Mouse (Mus musculus) cerebellum, postnatal 14 days (tissue): ENCODE data around the gene Abtb2.
"Not testable (repeated sequence)": the region's sequence is repeated elsewhere in the genome, so short reads cannot be mapped to it uniquely, and the experiment has no call there.

Experiments
- DNase-seq, 2 experiments: peaks; one replicate each; pipeline ENCODE4 v3.0.0; 2021; ENCODE audit warnings: mixed read lengths in 2 of 2

The Abtb2 gene

DNA sequence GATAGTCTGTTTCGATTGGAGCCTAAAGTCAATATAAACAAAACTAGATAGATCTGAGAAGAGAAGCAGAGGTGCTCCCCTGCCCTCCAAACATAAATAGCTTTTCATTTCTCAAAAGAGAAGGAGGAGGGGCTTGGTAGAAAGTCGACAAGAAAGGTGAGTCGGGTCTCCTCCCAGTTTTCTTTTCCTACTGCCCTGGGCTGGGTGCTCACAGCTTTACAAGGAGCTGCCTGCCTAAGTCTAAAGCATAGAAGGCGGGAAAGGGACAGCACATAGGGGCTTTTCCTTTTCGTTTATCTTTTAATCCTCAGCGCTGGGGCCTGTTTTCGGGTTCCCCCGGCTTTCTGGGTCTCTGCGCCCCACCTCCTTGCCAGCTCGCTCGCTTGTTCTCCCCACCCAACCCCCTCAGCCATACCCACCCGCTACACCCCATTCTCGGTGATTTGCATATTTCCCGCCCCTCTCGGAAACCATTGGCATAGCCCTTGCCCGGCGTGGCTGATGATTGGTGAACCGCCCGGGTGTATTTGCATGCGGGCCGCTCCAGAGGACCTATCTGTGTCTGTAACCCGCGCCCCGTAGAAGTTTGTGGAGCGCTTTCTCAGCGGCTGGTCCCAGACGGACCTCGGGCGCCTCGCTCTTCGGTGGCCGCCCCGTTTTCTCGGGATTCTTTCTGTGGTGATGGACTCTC lies at the start of gene Abtb2:
TSS of gene Abtb2 (plus strand) at position 579 of the 691 bp plus-strand sequence.
- DNase-seq = peak; percentile 90 to 93

DNA sequence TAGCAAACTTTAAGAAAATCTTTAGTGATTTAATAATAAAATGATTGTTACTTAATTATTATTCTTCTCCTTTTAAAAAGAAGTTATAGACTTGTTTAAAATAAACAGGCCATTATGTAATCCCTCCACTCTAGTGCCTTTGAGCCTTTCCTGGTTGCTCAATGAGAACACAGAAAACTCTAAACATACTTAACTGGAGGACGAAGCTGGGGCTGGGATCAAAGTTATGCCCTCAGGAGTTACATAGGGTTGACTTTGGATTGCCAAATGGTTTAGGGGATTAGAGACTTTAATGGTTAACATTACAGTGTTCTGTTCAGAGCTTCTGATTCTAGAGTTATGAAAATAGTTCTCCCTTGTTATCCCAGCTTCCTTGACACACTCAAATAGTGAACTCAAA lies 49.6 kb upstream of the Abtb2 start:
- DNase-seq = no peak

DNA sequence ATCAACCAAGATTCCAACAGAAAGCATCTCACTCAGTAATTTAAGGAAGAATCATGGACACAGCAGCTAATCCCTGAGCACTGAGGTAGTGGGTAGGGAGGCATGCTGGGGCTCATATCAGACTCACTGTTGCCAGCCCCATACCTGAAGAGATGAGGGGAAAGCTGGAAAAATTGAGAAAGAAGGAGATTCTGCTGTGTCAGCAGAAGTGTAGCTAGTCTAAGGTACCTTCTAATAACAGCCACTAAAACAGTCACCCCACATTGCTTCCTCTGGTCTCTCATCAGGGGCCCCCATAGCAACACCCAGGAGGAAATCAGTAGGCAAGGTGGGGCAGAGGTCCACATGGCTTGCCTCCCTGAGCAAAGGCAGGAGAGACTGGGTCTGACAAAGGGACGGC lies 40.5 kb upstream of the Abtb2 start:
- no peak for DNase-seq

DNA sequence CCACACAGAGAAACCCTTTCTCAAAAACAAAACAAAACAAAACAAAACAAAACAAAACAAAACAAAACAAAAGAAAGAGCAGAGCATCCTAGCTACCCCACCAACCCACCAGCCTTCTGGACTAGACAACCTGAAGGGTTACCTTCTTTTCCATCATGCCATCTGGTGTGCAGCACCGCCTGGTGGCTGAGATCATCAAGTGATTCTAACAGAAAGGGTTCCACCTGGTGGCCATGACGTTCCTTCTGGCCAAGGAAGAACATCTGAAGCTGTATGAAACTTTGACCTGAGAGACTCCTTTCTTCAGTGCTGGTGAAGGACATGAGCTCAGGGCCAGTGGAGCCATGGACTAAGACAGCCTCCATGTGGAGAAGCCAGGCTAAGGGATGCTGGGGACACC lies 19.0 kb upstream of the Abtb2 start:
- peak; percentile 82 to 89 for DNase-seq

DNA sequence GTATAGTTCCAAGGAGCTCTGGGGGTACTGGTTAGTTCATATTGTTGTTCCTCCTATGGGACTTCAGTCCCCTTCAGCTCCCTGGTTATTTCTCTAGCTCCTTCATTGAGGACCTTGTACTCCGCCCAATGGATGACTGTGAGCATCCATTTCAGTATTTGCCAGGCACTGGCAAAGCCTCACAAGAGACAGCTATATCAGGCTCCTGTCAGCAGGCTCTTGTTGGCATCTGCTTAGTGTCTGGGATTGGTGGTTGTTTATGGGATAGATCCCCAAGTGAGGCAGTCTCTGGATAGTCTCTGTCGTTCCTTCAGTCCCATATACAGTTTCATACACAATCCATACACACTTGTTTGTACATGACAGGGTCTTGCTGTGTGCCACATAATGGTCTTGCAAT lies 15.8 kb upstream of the Abtb2 start:
- not testable (repeated sequence) for DNase-seq

DNA sequence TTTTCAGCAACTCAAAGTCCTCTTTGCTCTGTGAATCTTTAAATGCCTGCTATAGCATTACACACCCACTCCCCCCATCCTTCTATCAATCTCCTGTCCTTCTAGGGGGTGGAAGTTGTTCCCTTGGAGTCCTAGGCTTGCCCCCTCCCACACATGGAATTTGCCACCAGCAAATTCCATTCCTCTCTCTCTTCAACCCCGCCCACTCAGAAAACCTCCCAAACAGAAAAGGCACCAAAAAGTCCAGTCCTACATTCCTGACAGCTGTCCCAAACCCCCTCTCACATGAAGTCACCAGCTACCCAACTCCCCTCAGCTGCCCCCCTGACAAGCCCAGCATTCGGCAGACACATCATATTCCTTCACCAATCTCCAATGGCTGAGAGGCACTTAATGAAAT lies 12.1 kb upstream of the Abtb2 start:
- no peak for DNase-seq

DNA sequence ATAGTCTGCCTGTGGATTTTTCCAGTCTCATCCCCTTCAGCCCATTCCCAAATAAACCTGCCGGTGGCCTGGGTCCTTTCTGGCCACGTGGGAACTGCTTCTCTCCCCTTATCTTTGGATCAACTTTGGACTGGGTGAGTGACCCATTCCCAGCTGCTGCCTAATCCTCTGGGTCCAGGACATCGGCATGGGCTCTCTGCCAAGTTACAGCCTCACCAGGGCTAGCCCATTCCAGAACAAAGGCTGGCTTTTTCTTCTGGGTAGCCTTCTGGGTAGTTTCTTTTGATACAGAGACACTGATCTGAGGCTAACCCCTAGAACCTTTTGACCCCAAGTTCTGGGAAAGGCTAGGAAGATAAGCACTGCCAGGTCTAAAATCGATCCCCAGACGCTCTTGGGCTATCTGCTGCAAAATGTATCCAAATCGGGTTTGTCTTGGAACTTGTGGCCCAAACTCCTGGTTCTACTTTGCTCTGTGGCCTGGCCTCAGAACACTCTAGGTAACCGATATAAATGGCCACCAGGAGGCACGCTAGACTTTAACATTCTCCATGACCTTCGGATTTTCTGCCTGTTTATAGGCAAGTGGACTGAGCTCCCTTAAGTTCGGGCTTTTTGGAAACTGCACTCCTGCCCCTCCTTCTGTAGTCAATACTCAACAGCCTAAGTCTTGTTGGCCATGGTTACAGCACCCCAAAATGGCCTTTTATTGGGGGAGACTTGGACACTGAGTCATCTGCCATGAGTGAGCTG lies 9.8 kb upstream of the Abtb2 start:
- DNase-seq = peak; percentile 41 to 49

DNA sequence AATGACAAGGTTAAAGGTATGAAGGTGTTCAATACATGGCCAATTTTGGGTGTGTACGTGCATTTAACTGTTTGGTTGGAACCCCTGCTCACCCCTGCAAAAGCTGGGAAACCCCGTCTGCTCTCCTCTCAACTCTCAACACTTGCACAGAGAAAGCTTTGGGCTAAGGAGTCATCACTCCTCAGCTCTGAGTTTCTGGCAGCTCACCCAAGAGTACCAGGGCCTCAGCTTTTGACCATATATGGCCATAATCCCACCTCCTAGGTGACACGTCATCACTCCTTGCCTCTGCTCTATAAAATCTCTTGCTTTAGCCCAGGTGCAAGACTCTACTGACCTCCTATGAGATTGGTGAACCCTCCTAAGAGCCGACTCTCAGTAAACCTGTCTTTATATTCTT lies 5.2 kb upstream of the Abtb2 start:
- no peak for DNase-seq

DNA sequence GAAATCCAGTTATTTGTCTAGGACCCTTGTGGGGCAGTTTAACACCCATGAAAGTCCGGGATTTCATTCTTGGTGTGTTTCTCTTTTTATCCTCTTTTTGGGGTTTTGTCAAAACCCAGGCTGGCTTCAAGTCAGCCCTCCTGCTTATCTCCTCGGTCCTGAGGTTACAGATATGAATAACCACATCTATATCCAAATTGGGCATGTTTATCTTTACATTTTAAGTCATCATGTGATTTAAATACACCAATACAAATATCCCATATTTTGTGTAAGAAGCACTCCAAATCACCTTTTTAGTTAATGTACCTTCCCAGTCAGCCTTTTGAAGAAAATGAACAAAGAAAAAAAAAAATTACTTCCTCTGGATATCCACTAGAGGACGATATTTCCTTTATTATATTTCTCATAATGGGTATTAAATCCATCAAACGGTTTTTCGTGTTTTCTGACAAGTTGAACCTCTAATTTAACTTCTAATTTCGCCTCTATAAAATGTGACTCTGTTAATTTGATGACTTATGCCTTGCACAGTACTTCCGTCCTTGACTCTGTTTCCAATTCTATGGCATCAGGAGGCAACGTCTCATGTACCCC lies 1.6 kb upstream of the Abtb2 start:
- no peak for DNase-seq

DNA sequence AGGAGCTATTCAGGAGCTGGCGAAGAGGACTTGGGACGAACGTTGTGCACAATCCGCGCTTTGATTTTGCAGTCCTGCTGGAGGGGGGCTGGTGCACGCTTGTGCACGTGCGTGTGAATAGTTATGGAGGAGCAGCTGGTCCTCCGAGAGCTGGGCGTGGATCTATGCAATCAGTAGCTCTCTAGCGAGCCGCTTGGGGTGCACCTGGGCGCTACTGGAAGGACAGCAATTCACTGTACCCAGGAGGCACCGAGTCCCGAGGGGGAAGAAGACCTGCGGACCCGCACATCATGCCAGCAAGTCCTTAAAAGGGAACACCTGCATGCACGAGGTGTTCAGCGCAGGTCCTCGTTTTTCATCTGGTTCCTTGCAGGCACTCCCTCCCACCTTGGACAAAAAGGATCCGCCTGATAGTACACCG lies 929 bp upstream of the Abtb2 start:
- DNase-seq = peak; percentile 55 to 58

DNA sequence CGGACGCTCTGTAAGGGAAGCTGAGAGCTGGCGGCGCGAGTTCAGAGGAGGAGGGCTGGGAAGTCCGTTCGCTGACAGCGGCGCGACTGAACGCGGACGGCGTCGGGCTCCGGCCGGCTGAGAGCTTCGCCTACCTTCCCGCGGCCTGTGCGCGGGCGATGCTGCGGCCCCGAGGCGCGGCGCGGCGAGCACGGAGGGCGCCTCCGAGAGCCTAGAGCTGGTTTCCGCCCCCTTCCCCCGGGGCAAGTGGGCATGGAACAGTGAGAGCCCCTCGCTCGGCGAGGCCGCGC lies 258 bp downstream of the Abtb2 start:
- no peak for DNase-seq

DNA sequence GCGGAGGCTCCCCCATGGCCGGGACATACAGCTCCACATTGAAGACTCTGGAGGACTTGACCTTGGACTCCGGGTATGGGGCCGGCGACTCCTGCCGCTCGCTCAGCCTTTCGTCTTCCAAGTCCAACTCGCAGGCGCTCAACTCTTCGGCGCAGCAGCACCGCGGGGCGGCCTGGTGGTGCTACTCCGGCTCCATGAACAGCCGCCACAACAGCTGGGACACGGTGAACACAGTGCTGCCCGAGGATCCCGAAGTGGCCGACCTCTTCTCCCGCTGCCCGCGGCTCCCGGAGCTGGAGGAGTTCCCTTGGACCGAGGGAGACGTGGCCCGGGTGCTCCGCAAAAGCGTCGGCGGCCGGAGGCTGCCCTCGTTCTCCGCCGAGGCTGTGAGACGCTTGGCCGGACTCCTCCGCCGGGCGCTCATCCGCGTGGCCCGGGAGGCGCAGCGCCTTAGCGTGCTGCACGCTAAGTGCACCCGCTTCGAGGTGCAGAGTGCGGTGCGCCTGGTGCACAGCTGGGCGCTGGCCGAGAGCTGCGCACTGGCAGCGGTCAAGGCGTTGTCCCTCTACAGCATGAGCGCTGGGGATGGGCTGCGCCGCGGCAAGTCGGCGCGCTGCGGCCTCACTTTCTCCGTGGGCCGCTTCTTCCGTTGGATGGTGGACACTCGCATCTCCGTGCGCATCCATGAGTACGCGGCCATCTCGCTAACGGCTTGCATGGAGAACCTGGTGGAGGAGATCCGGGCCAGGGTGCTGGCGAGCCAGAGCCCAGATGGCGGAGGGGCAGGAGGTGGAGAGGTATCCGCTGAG lies 807 bp downstream of the Abtb2 start:
- DNase-seq = peak; percentile 59 to 66

DNA sequence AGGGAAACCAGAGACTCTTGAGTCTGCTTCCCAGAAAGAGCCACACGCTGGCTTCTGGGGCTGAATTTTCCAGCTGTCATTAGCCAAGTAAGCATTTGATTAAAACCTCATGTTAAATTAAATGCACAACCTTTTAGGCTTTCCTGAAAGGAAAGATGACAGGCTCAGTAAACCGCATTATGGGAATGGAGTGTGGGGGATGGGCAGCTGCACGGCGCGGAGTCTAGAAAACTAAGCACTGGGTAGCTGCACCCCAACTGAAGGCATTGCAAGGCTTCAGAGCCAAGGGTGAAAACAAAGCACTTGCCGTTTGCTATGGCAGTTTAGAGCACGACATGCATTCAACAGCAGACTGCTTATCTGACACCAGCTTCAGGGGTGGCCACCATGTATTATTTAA lies 2.1 kb downstream of the Abtb2 start:
- peak; percentile 54 to 61 for DNase-seq

DNA sequence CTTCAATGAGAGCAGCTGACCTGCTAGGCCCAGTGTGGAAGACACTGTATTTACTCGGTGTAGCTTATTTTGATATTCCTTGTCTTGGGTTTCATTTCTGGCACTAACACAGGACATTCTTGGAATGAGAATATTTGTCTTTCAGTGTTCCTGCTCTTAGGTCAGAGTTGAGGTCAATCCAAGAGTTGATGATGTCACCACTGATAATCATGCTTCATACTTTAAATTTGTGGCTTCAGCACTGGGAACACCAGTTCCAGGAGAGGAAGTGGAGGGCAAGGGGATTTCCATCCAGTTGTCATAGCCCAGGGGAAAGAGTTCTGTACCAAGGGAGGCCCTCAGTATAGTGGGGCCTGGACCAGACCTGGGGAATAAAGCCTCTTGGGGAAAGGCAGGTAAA lies 3.6 kb downstream of the Abtb2 start:
- DNase-seq = no peak

DNA sequence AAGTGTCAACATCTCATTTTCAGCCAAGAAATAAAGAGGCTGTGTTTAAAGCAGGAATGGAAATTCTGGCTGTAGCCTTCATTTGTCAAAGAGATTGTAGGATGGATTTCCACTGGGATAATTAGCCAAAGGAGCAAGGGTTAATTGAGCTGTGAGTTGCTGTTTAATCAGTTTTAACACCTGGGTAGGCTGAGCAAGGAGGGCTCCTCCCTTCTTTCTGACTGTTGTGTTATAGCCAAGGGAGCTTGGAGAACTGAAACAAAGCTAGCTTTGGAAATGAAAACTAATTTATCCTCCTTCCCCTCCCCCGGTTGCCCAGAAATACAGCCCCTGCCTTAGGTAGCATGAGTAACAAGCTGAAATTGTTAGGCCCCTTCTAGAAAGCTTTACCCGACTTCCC lies 6.2 kb downstream of the Abtb2 start:
- no peak for DNase-seq

DNA sequence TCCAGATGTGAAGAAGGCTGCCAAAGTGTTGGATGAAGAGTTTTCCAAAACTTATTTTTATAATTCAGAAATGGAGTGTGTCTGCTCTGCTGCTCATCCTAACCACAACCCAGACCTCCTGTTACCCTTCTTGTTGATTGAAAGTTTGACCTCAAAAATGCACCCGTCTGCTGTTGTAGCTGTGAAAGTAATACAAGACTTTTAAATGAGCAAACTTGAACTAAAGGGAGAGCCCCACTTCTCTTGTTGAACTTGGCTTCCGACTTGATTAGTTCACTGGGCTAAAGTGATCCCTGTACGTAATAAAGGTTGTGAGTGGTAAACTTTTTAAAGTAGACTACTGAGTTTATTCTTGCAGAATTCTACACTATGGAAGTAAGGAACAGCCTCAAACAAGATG lies 10.3 kb downstream of the Abtb2 start:
- DNase-seq = no peak

DNA sequence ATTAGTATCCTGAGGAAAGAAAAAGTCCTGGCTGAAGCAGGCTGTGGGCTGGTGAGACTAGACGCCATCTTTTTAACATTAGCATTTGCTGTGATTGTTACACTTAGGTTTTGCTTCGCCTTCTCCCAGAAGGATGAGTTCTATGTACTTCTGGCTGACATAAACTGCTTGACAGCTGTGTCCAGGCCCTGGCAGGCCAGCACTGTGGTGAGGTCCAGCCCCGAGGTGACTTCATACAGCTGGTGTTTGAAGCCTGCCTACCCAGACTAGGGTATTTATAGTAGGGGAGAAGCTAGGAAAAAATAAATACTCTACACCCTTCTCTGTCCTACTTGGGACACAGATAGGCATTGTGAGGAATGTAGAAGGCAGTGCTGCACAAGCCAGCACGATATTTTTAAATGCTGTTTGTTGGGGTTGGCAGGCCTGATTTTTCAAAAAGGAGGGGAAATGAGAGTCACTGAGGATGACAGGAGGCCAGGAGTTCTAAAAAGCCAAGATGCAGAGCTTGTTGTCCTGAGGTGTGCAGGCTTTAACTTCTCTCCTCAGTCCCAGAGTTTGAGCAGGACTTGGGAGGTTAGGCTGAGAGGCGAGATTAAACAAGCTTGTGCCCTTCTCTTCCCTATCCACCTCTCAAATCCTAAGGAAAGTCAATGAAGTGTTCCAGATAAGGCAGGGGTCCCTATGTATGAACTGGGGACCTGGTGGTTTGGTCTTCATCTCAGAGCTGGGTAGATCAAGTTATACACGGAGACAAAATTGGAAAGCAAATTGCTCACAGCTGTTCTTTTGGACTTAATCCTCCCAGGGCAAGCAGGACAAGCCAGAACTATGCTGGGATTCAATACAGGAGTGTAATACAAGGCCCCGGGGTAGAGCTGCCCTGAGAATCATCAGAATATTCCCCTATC lies 11.9 kb downstream of the Abtb2 start:
- no peak for DNase-seq

DNA sequence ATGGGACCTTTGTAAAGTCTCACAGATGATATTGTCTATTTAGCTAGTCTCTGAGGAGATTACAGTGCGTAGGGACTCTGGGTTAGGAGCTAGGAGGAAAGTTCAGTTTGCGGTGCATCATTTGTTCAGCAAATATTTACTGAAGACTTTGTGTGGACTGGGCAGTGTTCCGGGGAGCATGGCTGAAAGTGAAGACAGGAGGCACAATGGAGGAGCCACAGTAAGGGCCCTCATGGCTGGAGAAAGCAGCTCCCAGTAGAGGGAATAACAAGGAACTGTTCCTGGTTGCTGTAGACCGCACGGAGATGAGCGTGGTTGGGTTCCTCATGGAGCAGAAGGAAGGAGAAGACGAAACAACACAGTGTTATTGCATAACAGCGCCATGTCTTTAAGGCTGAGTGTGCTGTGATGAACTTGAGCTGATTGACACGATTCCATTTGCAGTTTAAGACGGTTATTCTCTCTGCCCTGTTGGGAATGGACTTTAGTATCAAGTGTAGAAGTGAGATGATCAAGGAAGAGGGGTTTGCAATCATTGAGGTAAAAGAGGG lies 12.6 kb downstream of the Abtb2 start:
- DNase-seq = no peak

DNA sequence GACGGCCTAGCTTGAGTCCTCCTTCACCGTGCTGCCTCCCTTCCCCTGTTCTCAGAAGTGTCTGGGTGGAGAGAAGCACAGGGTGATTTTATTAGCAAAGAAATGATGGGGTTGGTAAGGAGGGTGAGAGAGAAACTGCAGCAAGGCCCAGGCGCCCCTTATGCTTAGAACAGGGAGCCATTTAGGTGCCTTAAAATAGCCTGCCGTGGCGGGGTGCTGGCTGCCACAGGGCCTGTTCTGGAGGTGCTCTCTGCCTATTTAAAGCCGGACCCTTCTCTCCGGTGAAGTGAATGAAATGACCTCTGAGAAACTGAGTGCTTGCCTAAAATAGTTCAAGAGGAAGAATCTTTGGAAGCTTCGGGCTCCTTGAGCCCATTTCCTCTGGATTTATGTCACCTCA lies 14.6 kb downstream of the Abtb2 start:
- no peak for DNase-seq

DNA sequence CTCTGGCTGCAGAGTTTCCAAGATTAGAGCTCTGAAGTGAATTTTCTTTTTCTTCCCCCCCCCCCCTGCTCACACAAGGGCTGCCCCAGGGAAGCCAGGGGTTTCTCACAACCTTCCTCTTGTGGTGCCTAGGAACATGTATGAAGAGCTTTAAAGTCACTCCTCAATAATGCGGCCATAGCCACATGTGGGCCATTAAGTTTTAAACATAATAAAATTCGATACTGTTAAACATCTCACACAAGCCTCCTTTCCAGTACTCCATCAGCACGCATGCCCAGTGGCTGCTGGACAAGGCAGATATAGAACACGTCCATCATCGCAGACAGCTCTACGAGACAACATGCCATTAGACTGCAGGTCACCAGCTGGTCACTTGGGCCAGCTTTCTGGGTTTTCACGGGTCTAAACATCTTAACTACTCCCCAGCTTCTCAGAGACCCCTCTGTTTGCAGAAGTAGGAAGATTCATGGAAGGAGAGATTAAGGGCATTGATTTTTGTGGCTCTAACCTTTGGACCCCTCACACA lies 15.3 kb downstream of the Abtb2 start:
- DNase-seq = no peak

DNA sequence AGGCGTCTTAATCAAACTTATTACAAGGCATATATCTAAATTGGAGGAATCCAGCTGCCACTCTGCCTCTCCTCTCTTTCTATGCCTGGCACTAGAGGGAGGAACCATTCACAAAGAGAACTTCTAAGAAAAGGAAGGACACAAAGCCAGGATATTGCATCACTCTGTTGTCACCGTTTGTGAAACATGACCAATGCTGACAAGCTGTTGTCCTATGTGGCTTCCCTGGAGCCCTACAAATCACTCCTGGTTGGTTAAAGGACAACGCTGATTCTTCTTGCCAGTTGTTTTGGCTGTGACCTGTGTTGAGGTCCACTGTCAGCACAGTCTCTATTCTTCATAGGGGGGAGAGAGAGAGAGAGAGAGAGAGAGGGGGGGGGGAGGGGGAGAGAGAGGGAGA lies 17.2 kb downstream of the Abtb2 start:
- no peak for DNase-seq

DNA sequence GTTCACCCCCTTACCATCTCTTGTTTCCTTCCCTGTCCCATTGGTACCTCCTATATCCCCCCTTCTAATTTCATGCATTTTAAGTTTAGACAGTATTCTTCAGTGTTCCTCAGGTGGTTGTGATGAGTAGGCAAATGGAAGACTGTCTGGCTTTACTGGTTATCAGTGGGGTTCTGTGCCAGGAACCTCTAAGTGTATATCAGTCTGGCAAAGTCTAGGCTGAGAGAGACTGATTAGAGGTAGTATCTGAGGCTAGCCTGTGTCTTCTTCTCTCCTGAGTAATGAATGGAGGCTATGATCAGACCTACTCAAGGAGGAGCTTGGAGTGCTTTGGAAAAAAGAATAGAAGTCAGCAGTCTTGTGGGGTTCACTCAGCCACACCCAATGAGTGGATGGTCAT lies 18.0 kb downstream of the Abtb2 start:
- DNase-seq = no peak
